Mouse (Mus musculus): ENCODE measurements around the gene Kcnq2. TPM values are rescaled to one million over a fixed set of nuclear protein-coding genes. Genes with fewer than 3 reads are reported as not detected.

Gene Kcnq2
- polyA plus RNA-seq (2012; ENCODE audit: insufficient read depth, insufficient read length, missing spikeins): not detected in 2 replicates

DNA sequence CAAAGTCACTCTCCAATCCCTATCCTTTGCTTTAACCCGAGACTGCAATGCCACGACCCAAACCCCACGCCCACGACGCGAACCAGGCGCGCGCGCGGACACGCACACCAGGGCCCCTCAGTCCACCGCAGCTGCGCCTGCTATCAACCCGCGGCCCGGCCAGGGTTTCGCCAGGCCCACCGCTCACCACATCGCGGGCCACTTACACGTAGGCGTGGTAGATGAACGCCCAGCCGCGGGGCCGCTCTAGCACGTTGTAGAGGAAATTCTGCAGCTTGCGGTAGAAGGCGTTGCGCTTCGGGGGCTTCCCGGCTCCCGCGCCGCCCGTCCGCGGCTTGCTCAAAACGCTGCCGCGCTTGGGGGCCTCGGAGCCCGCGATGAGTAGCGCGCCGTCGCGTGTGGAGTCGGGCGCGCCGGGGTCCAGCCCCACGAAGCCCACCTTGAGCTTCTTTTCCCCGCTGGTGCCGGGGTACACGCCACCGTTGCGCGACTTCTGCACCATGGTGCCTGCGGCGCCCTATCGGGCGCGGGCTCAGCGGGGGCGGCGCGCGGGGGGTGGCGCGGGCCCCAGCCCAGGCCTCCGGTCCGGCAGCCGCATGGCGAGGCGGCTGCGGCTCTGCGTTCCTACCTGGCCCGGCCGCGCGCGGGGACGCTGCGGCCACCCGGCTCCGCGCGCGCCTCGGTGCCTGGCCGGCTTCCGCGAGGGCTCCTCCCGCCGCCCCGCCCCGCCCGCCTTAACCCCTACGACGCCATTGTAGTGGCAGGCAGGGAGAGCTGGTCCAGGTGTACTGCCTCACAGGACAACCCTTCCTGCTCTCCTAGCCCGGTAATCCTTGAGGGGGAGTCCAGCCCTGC is at the start of gene Kcnq2:
TSS of gene Kcnq2 (minus strand) at position 710 of the 855 bp plus-strand sequence.
- H3K4me3 ChIP-seq (ENCODE audit: insufficient read depth, low read depth, low read length): peak within 1 kb of the TSS; percentile 26; the same call in 1 of the 2 replicates
- H3K4me1 ChIP-seq (ENCODE audit: control insufficient read depth, insufficient read depth, insufficient read length, low read length): no peaks in the 10 kb centered on the region
- no peak within 1 kb of the TSS for H3K27ac ChIP-seq (replicated peaks; ENCODE audit: low read depth, low read length)

GRCm38 (mm10) chr2:181180898-181181297 is 45.8 kb upstream of the Kcnq2 start:
- no peaks in the 10 kb centered on the region for H3K4me1 ChIP-seq (ENCODE audit: control insufficient read depth, insufficient read depth, insufficient read length, low read length)
- H3K27ac ChIP-seq (replicated peaks; ENCODE audit: low read depth, low read length): no peak overlapping the region
- no peak overlapping the region for H3K4me3 ChIP-seq (ENCODE audit: insufficient read depth, low read depth, low read length)

DNA sequence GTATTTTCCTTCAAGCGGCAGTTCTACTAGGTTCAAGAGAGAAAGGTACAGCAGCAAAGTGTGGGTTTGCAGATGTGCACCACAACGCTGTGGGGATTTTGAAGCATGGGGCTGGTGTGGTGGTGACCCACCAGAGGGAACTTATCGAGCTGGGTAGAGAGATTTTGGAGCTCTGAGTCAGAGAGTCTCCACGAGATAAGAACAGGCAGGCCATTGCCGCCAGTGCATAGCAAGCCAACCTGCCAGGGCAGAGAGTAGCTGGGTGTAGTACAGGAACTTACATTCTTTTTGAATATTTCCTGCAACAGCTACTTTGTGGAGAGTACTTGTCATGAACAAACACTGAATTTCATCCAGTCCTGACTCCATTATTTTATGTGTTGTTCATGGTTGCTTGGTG is 43.4 kb upstream of the Kcnq2 start:
- H3K4me3 ChIP-seq (ENCODE audit: insufficient read depth, low read depth, low read length): no peak overlapping the region
- H3K27ac ChIP-seq (replicated peaks; ENCODE audit: low read depth, low read length): no peak overlapping the region
- H3K4me1 ChIP-seq (ENCODE audit: control insufficient read depth, insufficient read depth, insufficient read length, low read length): no peaks in the 10 kb centered on the region

DNA sequence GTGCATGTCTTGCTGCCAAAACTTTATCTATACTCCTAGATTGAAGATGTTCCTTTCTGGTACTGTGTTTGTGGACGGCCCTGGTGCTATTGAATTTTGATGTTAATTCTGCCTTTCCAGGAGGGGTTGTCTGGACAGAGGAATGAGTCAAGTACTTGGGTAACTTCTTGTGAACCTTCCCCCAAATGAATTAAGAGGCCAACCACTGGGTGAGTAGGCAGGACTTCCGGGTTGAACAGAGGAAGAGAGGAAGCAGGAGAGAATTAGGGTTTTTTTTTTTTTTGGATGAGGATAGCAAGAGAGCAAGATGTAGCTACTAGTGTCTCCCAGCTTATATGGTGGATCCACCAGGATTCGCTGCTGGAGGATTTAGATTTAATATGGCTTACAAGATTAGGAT is 42.9 kb upstream of the Kcnq2 start:
- no peak overlapping the region for H3K27ac ChIP-seq (replicated peaks; ENCODE audit: low read depth, low read length)
- no peaks in the 10 kb centered on the region for H3K4me1 ChIP-seq (ENCODE audit: control insufficient read depth, insufficient read depth, insufficient read length, low read length)
- no peak overlapping the region for H3K4me3 ChIP-seq (ENCODE audit: insufficient read depth, low read depth, low read length)

GRCm38 (mm10) chr2:181174646-181175045 is 39.5 kb upstream of the Kcnq2 start:
- Histone ChIP-seq H3K27ac (replicated peaks; ENCODE audit: low read depth, low read length) (no peak overlapping the region), H3K4me3 (ENCODE audit: insufficient read depth, low read depth, low read length) (no peak overlapping the region), H3K4me1 (ENCODE audit: control insufficient read depth, insufficient read depth, insufficient read length, low read length) (no peaks in the 10 kb centered on the region)

- Histone ChIP-seq H3K4me1 (ENCODE audit: control insufficient read depth, insufficient read depth, insufficient read length, low read length) (no peaks in the 10 kb centered on the region), H3K4me3 (ENCODE audit: insufficient read depth, low read depth, low read length) (no peak overlapping the region), H3K27ac (replicated peaks; ENCODE audit: low read depth, low read length) (no peak overlapping the region)
Observed at GRCm38 (mm10) chr2:181166469-181166868, 31.4 kb upstream of the Kcnq2 start.

DNA sequence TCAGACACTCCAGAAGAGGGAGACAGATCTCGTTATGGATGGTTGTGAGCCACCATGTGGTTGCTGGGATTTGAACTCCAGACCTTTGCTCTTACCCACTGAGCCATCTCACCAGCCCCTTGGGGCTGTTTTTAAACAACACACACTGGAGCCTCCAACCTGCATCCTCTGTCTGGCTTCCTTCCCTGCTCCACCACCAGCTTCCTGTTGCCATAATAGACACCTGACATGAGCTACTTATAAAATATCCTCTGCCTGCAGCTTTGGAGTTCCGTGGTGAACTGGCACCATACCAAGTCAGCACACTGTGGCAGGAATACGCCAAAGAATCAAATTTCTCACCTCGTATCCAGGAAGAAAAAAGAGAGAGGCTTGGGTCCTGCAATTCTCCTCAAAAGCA is 25.7 kb upstream of the Kcnq2 start:
- no peak overlapping the region for H3K4me3 ChIP-seq (ENCODE audit: insufficient read depth, low read depth, low read length)
- no peak overlapping the region for H3K27ac ChIP-seq (replicated peaks; ENCODE audit: low read depth, low read length)
- no peaks in the 10 kb centered on the region for H3K4me1 ChIP-seq (ENCODE audit: control insufficient read depth, insufficient read depth, insufficient read length, low read length)

DNA sequence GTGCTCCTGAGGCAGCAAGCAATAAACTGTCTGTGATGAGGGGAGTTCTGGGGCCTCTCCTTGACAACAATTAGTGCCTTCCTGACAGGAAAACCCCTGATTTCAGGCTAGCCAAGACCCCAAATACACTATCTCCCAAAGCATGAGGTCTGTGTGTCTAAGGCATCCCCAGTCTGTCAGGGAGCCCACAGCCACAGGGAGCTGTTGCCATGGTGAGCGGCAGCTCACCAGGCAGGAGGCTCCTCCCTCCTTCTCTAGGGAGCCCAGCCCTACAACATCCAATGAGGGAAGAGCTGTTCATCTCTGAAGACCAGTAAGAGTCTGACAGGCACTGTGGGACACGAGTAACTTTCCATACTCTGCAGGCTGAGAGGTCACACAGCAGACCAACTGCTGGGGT is 24.7 kb upstream of the Kcnq2 start:
- Histone ChIP-seq H3K4me1 (ENCODE audit: control insufficient read depth, insufficient read depth, insufficient read length, low read length) (no peaks in the 10 kb centered on the region), H3K4me3 (ENCODE audit: insufficient read depth, low read depth, low read length) (no peak overlapping the region), H3K27ac (replicated peaks; ENCODE audit: low read depth, low read length) (no peak overlapping the region)

DNA sequence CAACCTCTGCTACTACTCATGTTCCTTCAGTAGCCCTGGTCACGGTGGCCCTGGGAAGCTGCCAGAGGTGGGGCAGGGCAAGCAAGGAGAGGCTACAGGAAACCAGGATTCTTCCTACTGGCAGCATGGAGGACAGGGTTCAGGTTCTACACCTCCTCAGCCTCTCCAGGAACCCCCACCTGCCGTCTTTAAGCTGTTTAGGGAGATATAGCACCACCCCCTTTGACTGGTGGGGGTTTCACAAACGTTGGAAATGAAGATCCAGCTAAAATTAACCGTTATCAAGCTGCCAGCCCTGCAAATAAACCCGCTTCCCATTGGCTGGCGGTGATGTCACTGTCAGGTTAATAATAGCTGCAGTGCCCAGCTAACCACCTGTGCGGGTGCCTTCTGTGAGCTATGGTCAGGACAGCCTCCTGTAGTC is 24.0 kb upstream of the Kcnq2 start:
- Histone ChIP-seq H3K4me1 (ENCODE audit: control insufficient read depth, insufficient read depth, insufficient read length, low read length) (no peaks in the 10 kb centered on the region), H3K4me3 (ENCODE audit: insufficient read depth, low read depth, low read length) (no peak overlapping the region), H3K27ac (replicated peaks; ENCODE audit: low read depth, low read length) (no peak overlapping the region)

DNA sequence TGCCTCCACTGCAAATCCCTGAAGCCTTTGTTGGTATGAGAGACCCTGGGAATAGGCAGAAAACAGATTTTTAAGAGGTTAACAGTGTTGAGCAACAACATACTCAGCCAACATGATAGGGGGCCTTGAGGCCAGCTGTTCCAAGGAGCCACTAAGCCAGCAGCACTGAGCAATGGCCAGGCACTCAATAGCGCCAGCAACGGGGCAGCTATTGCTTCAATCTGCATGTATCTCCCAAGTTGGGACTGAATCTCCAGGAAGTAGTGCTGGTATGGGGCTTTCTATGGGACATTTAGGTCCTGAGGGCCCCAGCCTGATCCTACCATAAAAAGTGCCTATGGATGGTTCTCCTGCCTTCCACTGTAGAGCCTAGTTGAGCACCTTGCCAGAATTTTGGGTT is 23.4 kb upstream of the Kcnq2 start:
- no peak overlapping the region for H3K27ac ChIP-seq (replicated peaks; ENCODE audit: low read depth, low read length)
- no peaks in the 10 kb centered on the region for H3K4me1 ChIP-seq (ENCODE audit: control insufficient read depth, insufficient read depth, insufficient read length, low read length)
- H3K4me3 ChIP-seq (ENCODE audit: insufficient read depth, low read depth, low read length): no peak overlapping the region

GRCm38 (mm10) chr2:181157716-181158302 is 22.7 kb upstream of the Kcnq2 start:
- no peak overlapping the region for H3K4me3 ChIP-seq (ENCODE audit: insufficient read depth, low read depth, low read length)
- no peak overlapping the region for H3K27ac ChIP-seq (replicated peaks; ENCODE audit: low read depth, low read length)
- no peaks in the 10 kb centered on the region for H3K4me1 ChIP-seq (ENCODE audit: control insufficient read depth, insufficient read depth, insufficient read length, low read length)

DNA sequence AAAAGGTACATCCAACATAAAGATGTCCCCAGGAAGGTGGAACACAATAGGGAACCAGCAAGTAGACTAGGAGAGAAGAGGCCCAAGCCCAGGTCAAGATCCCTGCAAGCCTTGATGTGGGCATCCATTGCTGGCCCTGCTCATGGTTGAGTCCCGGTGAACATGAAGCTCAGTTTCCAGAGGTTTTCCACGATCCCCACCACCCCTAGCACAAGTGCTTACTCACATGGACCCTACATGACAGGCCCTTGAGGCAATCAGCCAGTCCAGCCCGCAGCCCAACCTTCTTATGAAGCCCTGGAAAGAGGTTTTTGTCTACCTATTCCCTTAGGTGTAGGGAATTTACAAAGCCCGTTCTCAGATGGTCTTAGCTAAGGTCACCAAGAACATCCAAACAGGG is 22.1 kb upstream of the Kcnq2 start:
- Histone ChIP-seq H3K4me3 (ENCODE audit: insufficient read depth, low read depth, low read length) (no peak overlapping the region), H3K4me1 (ENCODE audit: control insufficient read depth, insufficient read depth, insufficient read length, low read length) (no peaks in the 10 kb centered on the region), H3K27ac (replicated peaks; ENCODE audit: low read depth, low read length) (no peak overlapping the region)

DNA sequence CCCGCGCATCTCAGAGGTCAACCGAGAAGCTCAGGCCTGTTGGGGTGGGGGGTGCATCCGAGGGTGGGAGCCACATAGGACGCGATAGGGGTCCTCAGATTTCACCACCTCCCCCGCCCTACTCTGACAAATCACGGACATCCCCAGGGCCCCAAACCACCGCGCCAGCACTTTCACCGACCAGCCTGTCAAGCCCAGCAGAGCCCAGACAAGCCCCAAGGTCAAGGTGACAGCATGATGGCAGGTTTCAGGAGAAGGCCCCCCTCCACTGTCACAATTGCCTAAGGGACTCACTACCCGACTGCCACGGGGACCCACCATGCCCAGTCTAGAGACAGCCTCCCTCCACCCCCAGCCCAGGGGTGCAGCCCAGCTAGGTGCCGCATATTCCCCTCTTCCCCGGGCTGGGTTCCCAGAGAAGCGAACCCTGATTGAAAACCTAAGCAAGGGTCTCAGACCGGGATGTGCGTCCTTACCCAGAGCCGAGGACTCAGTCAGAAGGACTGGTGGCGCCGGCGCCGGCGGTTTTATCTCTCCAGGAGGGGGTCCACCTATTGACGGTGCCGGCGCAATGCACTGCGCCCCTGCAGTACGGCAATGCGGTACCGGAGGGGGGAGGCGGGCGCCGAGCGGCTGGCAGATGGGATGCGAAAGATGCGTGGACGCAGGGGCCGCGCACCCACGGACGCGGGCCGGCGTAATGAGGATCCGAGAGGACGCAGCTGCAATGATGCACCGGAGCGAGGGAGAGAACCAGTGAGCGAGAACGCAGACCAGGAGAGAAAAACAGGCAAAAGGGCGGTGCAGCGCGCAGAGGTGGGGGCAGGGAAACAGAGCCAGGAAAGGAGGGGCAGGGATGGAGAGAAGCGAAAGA is 21.4 kb upstream of the Kcnq2 start, which contains the start of gene Eef1a2:
TSS of gene Eef1a2 (minus strand) at position 767 of the 874 bp plus-strand sequence.
- Histone ChIP-seq H3K27ac (replicated peaks; ENCODE audit: low read depth, low read length) (no peak within 1 kb of the TSS), H3K4me1 (ENCODE audit: control insufficient read depth, insufficient read depth, insufficient read length, low read length) (no peaks in the 10 kb centered on the region), H3K4me3 (ENCODE audit: insufficient read depth, low read depth, low read length) (peak within 1 kb of the TSS; percentile 29; the same call in 1 of the 2 replicates)

- H3K4me3 ChIP-seq (ENCODE audit: insufficient read depth, low read depth, low read length): no peak overlapping the region
- no peaks in the 10 kb centered on the region for H3K4me1 ChIP-seq (ENCODE audit: control insufficient read depth, insufficient read depth, insufficient read length, low read length)
- H3K27ac ChIP-seq (replicated peaks; ENCODE audit: low read depth, low read length): no peak overlapping the region
Observed at GRCm38 (mm10) chr2:181155801-181156200, 20.7 kb upstream of the Kcnq2 start.

DNA sequence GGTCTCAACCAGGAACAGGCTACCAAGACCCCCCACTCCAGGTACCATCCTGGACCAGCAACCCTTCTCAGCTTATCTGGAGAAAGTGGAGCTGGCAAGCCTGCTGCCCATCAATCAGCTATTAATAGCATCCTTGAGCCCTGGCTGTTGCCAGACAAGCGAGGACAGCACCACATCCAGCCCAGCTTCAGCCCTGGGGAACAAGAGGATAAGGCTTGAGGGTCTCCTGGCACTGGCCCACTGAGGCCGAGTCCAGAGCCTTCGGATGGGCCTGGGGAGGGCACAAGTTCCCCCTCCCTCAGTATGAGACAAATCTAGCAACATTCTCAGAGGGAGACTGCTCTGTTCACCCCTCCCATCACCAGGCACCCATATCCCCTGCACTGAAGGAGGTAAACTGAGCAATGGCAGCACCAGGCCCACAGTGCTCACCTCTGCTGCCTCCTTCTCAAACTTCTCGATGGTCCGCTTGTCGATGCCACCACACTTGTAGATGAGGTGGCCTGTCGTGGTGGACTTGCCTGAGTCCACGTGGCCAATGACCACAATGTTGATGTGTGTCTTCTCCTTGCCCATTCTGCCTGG is 19.8 kb upstream of the Kcnq2 start:
- Histone ChIP-seq H3K27ac (replicated peaks; ENCODE audit: low read depth, low read length) (no peak overlapping the region), H3K4me1 (ENCODE audit: control insufficient read depth, insufficient read depth, insufficient read length, low read length) (no peaks in the 10 kb centered on the region), H3K4me3 (ENCODE audit: insufficient read depth, low read depth, low read length) (no peak overlapping the region)

Measured in brown adipose tissue, adult 24 weeks (tissue).